Mouse (Mus musculus): ENCODE data around the gene Npy1r. TPM values are rescaled to one million over a fixed set of nuclear protein-coding genes. Genes with fewer than 3 reads are reported as not detected.

Gene Npy1r
- polyA plus RNA-seq, 1 experiment from 2014 or later, result 3.1 TPM

DNA sequence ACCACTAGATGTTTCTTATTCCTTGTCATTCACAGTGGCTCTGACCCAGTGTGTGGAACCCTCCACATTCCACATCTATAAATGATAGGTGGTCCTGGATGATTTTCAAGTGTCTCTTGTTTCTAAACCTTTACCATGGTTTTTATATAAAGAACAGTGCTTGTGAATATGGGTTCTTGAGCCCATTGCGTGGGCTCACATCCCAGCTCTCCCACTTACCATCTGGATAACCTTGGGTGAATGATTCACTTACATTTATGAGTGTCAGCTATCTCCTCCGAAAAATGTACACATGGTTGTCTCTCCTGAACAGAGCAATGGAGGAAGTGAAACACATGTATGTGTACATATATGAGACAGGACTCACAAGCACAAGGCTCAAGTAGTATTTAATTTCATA lies 59.2 kb downstream of the Npy1r start:
- peaks cover 0 to 6% of the 10 kb centered on the region in 2 experiments; a peak in 2 of 4 replicates for H3K4me1 ChIP-seq (ENCODE audit: control insufficient read depth in 2 of 2, insufficient read depth in 2 of 2, low read length in 2 of 2)
- no peaks in the 10 kb centered on the region for H3K36me3 ChIP-seq (ENCODE audit: control insufficient read depth, insufficient read depth, low read length)
- no peaks in the 10 kb centered on the region for H3K27me3 ChIP-seq (ENCODE audit: control insufficient read depth, insufficient read depth, low read length)
- no peaks in the 10 kb centered on the region for H3K9me3 ChIP-seq (ENCODE audit: control insufficient read depth, low read length)
- WGBS, result 90% methylated on average over 2 of the region's 2 CpGs
- no peak overlapping the region for H3K4me3 ChIP-seq (ENCODE audit: control insufficient read depth in 1 of 2, insufficient read depth in 1 of 2, low read depth in 1 of 2, low read length in 2 of 2)
- no peak overlapping the region for H3K4me2 ChIP-seq (ENCODE audit: low read length)
- no peak overlapping the region for H3K27ac ChIP-seq (replicated peaks in 1 of 2; ENCODE audit: control insufficient read depth in 1 of 2, insufficient read depth in 1 of 2, low read depth in 2 of 2, low read length in 2 of 2)
- H3K9ac ChIP-seq (ENCODE audit: low read length), result no peak overlapping the region
- no peak for ATAC-seq (ENCODE audit: insufficient number of reproducible peaks, insufficient read depth, low FRiP score, low read depth)

Other genes with a start within 250 kb of the Npy1r start
- gene Tma16, start 210.7 kb upstream of the Npy1r start, polyA plus RNA-seq (2014; fragmentation: Nextera tagmentation; extraction: Ambion mirVana), result 7.2 and 7.4 TPM in 2 replicates
- not detected in 2 replicates for gene Tktl2, start 185.4 kb upstream of the Npy1r start, polyA plus RNA-seq (2014; fragmentation: Nextera tagmentation; extraction: Ambion mirVana)
- not detected in 2 replicates for gene Npy5r, start 9.1 kb upstream of the Npy1r start, polyA plus RNA-seq (2014; fragmentation: Nextera tagmentation; extraction: Ambion mirVana)
- gene Naf1, start 163.0 kb downstream of the Npy1r start, polyA plus RNA-seq (2014; fragmentation: Nextera tagmentation; extraction: Ambion mirVana), result 3.0 and 3.2 TPM in 2 replicates

Data from heart, embryonic 14.5 days (tissue).